Mouse (Mus musculus): ENCODE data around the gene Eno3. TPM values are rescaled to one million over a fixed set of nuclear protein-coding genes. Genes with fewer than 3 reads are reported as not detected.

Gene Eno3
- polyA plus RNA-seq, 1 experiment: 15.7 TPM

DNA sequence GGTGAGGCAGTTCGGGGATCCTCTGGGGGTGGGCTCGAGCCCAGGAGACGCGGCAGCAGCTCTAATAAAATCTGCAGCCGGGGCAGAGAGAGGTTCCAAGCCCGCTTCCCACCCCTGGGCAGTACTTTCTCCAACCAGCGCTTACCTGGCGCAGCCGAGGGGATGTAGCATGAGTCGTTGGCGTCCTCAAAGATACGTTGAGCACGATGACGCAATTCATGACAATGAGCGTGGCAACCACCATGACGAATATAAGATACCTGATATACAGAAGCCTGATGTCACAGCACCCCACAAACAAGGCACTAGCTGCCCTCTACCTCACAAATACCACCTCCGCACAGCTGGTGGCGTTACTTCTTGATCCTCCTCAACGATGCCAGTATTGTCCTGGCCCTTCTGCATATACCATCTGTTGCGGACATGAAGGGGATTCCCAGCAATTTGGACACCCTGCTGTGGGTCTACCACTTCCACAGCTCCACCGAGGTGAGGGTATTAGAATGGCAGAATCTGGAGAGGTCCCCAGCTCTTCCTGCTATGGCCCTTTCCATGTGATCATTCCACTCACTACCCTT lies 41.4 kb upstream of the Eno3 start, which contains the start of gene 4930544D05Rik:
4930544D05Rik (plus strand) TSS at position 333 of the 578 bp plus-strand sequence.
- Histone ChIP-seq H3K4me3 (ENCODE audit: low read depth, low read length) (peak within 1 kb of the TSS; percentile 71), H3K27me3 (ENCODE audit: control insufficient read depth, insufficient read depth, low read length, poor library complexity, severe bottlenecking) (no peaks in the 10 kb centered on the region), H3K9me3 (replicated peaks; ENCODE audit: control insufficient read depth, insufficient read depth, low read length, poor library complexity, severe bottlenecking) (no peaks in the 10 kb centered on the region), H3K4me1 (ENCODE audit: control insufficient read depth, insufficient read depth, low read length) (no peaks in the 10 kb centered on the region), H3K36me3 (ENCODE audit: control insufficient read depth, insufficient read depth, low read length, poor library complexity, severe bottlenecking) (peaks cover 7% of the 10 kb centered on the region; the same call in 1 of the 2 replicates), H3K27ac (ENCODE audit: insufficient read depth, low read length) (no peak within 1 kb of the TSS), H3K9ac (ENCODE audit: low read depth, poor library complexity, severe bottlenecking) (peak within 1 kb of the TSS; percentile 32)
- TF ChIP-seq CTCF (IDR thresholded peaks at IDR 0.05; ENCODE audit: low read depth, low read length) (no peak), EP300 (IDR thresholded peaks at IDR 0.05; ENCODE audit: insufficient read depth, low read depth, low read length) (no peak), POLR2A (IDR thresholded peaks at IDR 0.05; ENCODE audit: insufficient read depth, low read length) (no peak)

DNA sequence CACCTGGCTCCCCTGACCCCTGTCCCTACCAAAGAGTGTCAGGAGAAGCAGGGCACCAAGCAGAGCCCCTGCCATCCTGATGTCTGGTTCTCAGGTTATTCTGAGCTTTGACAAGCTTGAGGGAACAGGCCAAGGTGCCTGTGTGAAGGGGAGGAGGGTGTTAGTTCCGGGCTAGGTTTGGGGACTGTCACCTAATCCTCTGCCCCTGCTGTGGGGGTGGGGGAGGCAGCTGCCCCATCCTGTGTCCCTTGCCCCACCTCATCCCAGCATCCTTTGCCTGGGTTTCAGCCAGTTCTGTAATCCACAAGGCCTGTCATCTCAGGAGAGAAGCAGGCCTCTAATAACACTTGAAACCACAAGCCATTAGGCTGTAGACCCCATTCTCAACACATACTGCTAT lies 37.9 kb upstream of the Eno3 start, which contains the start of gene Chrne:
Chrne (minus strand) TSS at position 116 of the 400 bp plus-strand sequence.
- Histone ChIP-seq H3K4me3 (ENCODE audit: low read depth, low read length) (no peak within 1 kb of the TSS), H3K4me1 (ENCODE audit: control insufficient read depth, insufficient read depth, low read length) (no peaks in the 10 kb centered on the region), H3K27ac (ENCODE audit: insufficient read depth, low read length) (no peak within 1 kb of the TSS), H3K9ac (ENCODE audit: low read depth, poor library complexity, severe bottlenecking) (no peak within 1 kb of the TSS), H3K27me3 (ENCODE audit: control insufficient read depth, insufficient read depth, low read length, poor library complexity, severe bottlenecking) (no peaks in the 10 kb centered on the region), H3K36me3 (ENCODE audit: control insufficient read depth, insufficient read depth, low read length, poor library complexity, severe bottlenecking) (no peaks in the 10 kb centered on the region), H3K9me3 (replicated peaks; ENCODE audit: control insufficient read depth, insufficient read depth, low read length, poor library complexity, severe bottlenecking) (no peaks in the 10 kb centered on the region)
- TF ChIP-seq CTCF (IDR thresholded peaks at IDR 0.05; ENCODE audit: low read depth, low read length) (no peak), POLR2A (IDR thresholded peaks at IDR 0.05; ENCODE audit: insufficient read depth, low read length) (no peak), EP300 (IDR thresholded peaks at IDR 0.05; ENCODE audit: insufficient read depth, low read depth, low read length) (no peak)

DNA sequence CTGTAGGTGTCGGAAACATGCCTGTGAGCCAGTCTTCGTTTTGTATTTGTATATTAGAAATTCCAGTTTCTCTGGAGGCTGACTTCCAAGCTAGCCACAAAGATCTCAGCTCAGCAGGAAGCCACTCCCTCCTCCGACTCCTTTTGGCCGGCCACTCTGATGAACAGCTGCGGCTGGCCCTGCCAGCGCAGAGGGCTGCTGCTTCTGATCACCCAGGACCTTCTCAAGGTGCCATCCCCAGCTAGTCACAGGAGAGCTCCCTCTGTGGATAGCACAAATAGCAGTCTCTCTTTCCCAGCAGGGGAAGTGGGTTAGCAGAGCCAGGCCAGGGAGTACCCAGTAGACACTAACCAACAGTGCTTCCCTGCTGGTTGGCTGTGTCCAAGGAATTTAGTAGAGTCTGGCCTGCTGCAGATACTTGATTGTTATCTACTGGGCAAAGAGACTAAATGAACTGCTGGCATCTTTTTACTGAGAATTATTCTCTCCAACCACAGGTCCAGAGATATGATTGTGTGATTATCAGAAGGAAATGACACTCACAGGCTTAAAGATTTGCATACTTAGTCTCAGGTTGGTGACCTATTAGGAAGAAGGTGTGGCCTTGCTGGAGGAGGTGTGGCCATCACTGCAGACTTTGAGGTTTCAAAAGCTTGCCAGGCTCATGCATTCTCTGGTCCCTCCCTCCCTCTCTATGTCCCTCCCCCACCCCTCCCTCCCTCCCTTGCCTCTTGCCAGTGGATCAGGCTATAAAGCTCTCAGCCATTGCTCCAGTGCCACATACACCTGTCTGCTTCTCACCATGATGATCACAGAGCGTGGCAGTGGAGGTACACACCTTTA lies 34.8 kb upstream of the Eno3 start:
- Histone ChIP-seq H3K27ac (ENCODE audit: insufficient read depth, low read length) (no peak overlapping the region), H3K36me3 (ENCODE audit: control insufficient read depth, insufficient read depth, low read length, poor library complexity, severe bottlenecking) (no peaks in the 10 kb centered on the region), H3K9ac (ENCODE audit: low read depth, poor library complexity, severe bottlenecking) (no peak overlapping the region), H3K4me3 (ENCODE audit: low read depth, low read length) (no peak overlapping the region), H3K4me1 (ENCODE audit: control insufficient read depth, insufficient read depth, low read length) (peaks cover 3% of the 10 kb centered on the region), H3K9me3 (replicated peaks; ENCODE audit: control insufficient read depth, insufficient read depth, low read length, poor library complexity, severe bottlenecking) (no peaks in the 10 kb centered on the region), H3K27me3 (ENCODE audit: control insufficient read depth, insufficient read depth, low read length, poor library complexity, severe bottlenecking) (no peaks in the 10 kb centered on the region)
- no peak for TF ChIP-seq CTCF (IDR thresholded peaks at IDR 0.05; ENCODE audit: low read depth, low read length)
- TF ChIP-seq POLR2A (IDR thresholded peaks at IDR 0.05; ENCODE audit: insufficient read depth, low read length): no peak
- TF ChIP-seq EP300 (IDR thresholded peaks at IDR 0.05; ENCODE audit: insufficient read depth, low read depth, low read length): no peak

DNA sequence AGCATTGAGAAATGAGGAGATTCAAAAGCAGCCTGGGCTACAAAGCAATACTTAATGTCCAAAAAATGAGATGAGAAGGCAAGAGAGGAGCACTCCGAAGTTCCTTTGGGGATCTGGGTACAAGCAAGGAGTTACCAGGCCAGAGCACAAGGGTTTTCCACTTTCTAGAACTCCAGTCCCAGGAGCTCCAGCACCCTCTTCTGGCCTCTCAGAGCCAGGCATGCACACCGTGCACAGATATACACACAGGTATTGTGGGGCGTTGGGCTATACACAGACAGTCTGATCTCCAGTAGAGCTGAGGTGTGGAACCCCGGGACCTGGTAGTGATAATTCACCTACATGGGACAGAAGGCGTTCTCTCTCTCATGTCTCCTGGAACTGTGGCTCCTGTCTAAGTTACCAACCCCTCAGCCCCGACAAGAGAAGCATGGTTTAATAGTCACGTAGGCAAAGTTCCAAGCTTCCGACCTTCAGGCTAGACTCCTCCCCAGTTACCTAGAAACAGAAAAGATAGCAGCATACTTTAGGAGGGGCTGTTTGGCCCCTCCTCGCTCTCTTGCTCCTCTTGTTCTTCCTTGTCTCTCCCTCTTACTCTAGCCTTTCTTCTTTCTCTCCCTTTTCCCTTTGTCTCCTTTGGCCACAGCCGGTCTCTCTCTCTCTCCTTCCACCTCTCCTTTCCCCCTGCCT lies 33.8 kb upstream of the Eno3 start:
- TF ChIP-seq EP300 (IDR thresholded peaks at IDR 0.05; ENCODE audit: insufficient read depth, low read depth, low read length) (no peak), POLR2A (IDR thresholded peaks at IDR 0.05; ENCODE audit: insufficient read depth, low read length) (no peak), CTCF (IDR thresholded peaks at IDR 0.05; ENCODE audit: low read depth, low read length) (peak; percentile 74)
- H3K4me3 ChIP-seq (ENCODE audit: low read depth, low read length): no peak overlapping the region
- H3K36me3 ChIP-seq (ENCODE audit: control insufficient read depth, insufficient read depth, low read length, poor library complexity, severe bottlenecking): no peaks in the 10 kb centered on the region
- no peaks in the 10 kb centered on the region for H3K27me3 ChIP-seq (ENCODE audit: control insufficient read depth, insufficient read depth, low read length, poor library complexity, severe bottlenecking)
- H3K4me1 ChIP-seq (ENCODE audit: control insufficient read depth, insufficient read depth, low read length): peaks cover 3% of the 10 kb centered on the region
- H3K9me3 ChIP-seq (replicated peaks; ENCODE audit: control insufficient read depth, insufficient read depth, low read length, poor library complexity, severe bottlenecking): no peaks in the 10 kb centered on the region
- H3K9ac ChIP-seq (ENCODE audit: low read depth, poor library complexity, severe bottlenecking): no peak overlapping the region
- H3K27ac ChIP-seq (ENCODE audit: insufficient read depth, low read length): no peak overlapping the region

DNA sequence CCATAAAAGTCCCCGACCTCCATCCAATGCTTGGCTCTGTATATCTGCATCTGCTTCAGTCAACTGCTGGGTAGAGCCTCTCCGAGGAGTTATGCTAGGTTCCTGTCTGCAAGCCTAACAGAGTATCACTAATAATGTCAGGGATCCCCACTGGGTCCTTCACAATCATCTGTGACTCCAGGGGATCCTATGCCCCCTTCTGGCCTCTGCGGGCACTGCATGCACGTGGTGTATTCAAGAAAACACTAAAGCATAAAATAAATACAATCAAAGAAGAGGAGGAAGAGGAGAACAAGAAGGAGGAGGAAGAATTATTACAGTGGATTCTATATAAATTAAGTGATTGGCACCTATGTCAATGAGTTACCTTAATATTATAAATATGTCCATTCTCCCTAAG lies 31.5 kb upstream of the Eno3 start:
- H3K27ac ChIP-seq (ENCODE audit: insufficient read depth, low read length): no peak overlapping the region
- TF ChIP-seq EP300 (IDR thresholded peaks at IDR 0.05; ENCODE audit: insufficient read depth, low read depth, low read length) (no peak), CTCF (IDR thresholded peaks at IDR 0.05; ENCODE audit: low read depth, low read length) (peak; percentile 67)
- H3K9ac ChIP-seq (ENCODE audit: low read depth, poor library complexity, severe bottlenecking): no peak overlapping the region
- no peaks in the 10 kb centered on the region for H3K27me3 ChIP-seq (ENCODE audit: control insufficient read depth, insufficient read depth, low read length, poor library complexity, severe bottlenecking)
- H3K36me3 ChIP-seq (ENCODE audit: control insufficient read depth, insufficient read depth, low read length, poor library complexity, severe bottlenecking): no peaks in the 10 kb centered on the region
- no peak overlapping the region for H3K4me3 ChIP-seq (ENCODE audit: low read depth, low read length)
- peaks cover 3% of the 10 kb centered on the region for H3K4me1 ChIP-seq (ENCODE audit: control insufficient read depth, insufficient read depth, low read length)
- H3K9me3 ChIP-seq (replicated peaks; ENCODE audit: control insufficient read depth, insufficient read depth, low read length, poor library complexity, severe bottlenecking): no peaks in the 10 kb centered on the region
